Mouse (Mus musculus): Measurements from ENCODE around the gene Nhlh2. TPM values are rescaled to one million over a fixed set of nuclear protein-coding genes. Genes with fewer than 3 reads are reported as not detected.

Gene Nhlh2
- polyA plus RNA-seq, 1 experiment from 2014 or later = 15.0 TPM

DNA sequence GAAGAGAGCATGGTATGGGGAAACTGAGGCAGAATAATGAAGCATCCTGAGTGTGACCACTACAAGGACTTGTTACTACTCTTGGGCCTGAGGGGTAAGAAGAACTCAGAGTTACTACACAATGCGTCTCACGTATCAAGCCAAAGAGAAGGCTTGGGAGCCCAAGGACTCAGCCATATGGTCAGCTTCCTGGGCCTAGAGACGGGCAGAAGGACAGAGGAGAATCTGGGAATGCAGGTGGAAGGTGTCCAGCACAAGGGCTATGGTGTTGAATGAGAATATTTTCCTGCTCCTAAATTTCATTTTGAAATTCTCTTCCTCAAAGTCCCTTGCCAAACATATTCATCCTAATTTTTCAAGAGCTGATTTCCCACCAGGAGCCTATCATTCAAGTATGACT lies 12.0 kb upstream of the Nhlh2 start:
- Histone ChIP-seq H3K4me1 (no peaks in the 10 kb centered on the region), H3K27ac (no peak overlapping the region), H3K27me3 (no peaks in the 10 kb centered on the region), H3K4me2 (replicated peaks) (no peak overlapping the region), H3K4me3 (no peak overlapping the region), H3K9me3 (no peaks in the 10 kb centered on the region), H3K36me3 (no peaks in the 10 kb centered on the region), H3K9ac (no peak overlapping the region)
- WGBS = 81% methylated on average over 3 of the region's 3 CpGs
- no peak for ATAC-seq (ENCODE audit: insufficient number of reproducible peaks, insufficient read depth, low FRiP score, low TSS enrichment)

GRCm38 (mm10) chr3:102010681-102011317 lies 923 bp downstream of the Nhlh2 start:
- Histone ChIP-seq H3K4me1 (peaks cover 21% of the 10 kb centered on the region), H3K4me2 (replicated peaks) (peak overlapping the region; percentile 54; the same call in 1 of the 2 replicates), H3K9ac (peak overlapping the region; percentile 41; the same call in 1 of the 2 replicates), H3K27ac (no peak overlapping the region), H3K27me3 (peaks cover 56% of the 10 kb centered on the region), H3K36me3 (no peaks in the 10 kb centered on the region), H3K4me3 (peak overlapping the region; percentile 34), H3K9me3 (no peaks in the 10 kb centered on the region)
- ATAC-seq (ENCODE audit: insufficient number of reproducible peaks, insufficient read depth, low FRiP score, low TSS enrichment) = no peak
- 2% methylated on average over 24 of the region's 24 CpGs for WGBS

GRCm38 (mm10) chr3:102011318-102012075 lies 1.6 kb downstream of the Nhlh2 start:
- Histone ChIP-seq H3K4me2 (replicated peaks) (peak overlapping the region; percentile 54), H3K27ac (peak overlapping the region; percentile 46; the same call in 1 of the 2 replicates), H3K4me3 (peak overlapping the region; percentile 34), H3K36me3 (no peaks in the 10 kb centered on the region), H3K9me3 (no peaks in the 10 kb centered on the region), H3K27me3 (peaks cover 63% of the 10 kb centered on the region), H3K9ac (peak overlapping the region; percentile 41), H3K4me1 (peaks cover 21% of the 10 kb centered on the region)
- 1% methylated on average over 48 of the region's 48 CpGs for WGBS
- 0 out of 2 replicates have a peak, but pooled peaks have one; percentile 10 for ATAC-seq (ENCODE audit: insufficient number of reproducible peaks, insufficient read depth, low FRiP score, low TSS enrichment)

- H3K36me3 ChIP-seq = no peaks in the 10 kb centered on the region
- peak overlapping the region; percentile 54 for H3K4me2 ChIP-seq (replicated peaks)
- peaks cover 67% of the 10 kb centered on the region for H3K27me3 ChIP-seq
- peak overlapping the region; percentile 41 for H3K9ac ChIP-seq
- peaks cover 21% of the 10 kb centered on the region for H3K4me1 ChIP-seq
- H3K27ac ChIP-seq = 0 out of 2 replicates have a peak overlapping the region, but pooled peaks have one; percentile 50
- 3% methylated on average over 23 of the region's 23 CpGs for WGBS
- no peaks in the 10 kb centered on the region for H3K9me3 ChIP-seq
- peak overlapping the region; percentile 34 for H3K4me3 ChIP-seq
- ATAC-seq (ENCODE audit: insufficient number of reproducible peaks, insufficient read depth, low FRiP score, low TSS enrichment) = no peak
Observed at GRCm38 (mm10) chr3:102012076-102012610, 2.3 kb downstream of the Nhlh2 start.

DNA sequence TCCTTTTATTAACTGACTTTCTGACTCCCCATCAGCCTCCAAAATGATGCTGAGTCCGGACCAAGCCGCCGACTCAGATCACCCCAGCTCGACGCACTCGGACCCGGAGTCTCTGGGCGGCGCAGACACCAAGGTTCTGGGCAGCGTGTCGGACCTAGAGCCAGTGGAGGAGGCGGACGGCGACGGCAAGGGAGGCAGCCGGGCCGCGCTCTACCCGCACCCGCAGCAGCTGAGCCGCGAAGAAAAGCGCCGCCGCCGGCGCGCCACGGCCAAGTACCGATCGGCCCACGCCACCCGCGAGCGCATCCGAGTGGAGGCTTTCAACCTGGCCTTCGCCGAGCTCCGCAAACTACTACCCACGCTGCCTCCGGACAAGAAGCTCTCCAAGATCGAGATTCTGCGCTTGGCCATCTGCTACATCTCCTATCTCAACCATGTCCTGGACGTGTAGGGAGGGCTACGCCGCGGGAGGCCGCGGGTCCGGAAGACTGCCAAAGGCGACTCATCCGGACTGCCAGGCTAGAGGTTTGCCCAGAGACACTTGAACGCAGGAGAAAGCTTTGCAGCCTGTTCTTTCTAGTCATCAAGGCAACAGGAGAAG lies 2.8 kb downstream of the Nhlh2 start:
- Histone ChIP-seq H3K4me1 (peaks cover 21% of the 10 kb centered on the region), H3K4me2 (replicated peaks) (peak overlapping the region; percentile 54), H3K9me3 (no peaks in the 10 kb centered on the region), H3K27ac (0 out of 2 replicates have a peak overlapping the region, but pooled peaks have one; percentile 50), H3K36me3 (no peaks in the 10 kb centered on the region), H3K4me3 (peak overlapping the region; percentile 34), H3K9ac (peak overlapping the region; percentile 44; the same call in 1 of the 2 replicates), H3K27me3 (peaks cover 67% of the 10 kb centered on the region)
- ATAC-seq (ENCODE audit: insufficient number of reproducible peaks, insufficient read depth, low FRiP score, low TSS enrichment) = no peak
- under 1% methylated on average over 53 of the region's 53 CpGs for WGBS

DNA sequence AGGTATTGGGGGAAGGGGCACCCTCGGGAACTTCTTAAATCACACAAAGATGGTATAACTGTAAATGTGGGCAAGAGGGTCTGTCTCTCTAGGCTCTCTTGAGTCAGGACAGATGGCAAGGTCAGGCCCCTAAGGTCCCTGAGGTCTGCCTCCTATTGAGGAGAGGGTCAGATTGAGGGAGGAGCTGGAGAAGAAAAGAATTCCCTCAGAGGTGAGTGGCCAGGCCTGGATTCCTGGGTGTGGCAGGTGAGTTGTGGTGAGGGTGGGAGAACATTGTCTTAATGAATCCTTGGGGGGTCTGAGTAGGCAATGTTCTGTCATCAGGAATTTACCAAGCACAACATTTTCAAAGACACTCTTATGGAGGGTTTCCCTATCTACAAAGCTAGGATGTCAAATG lies 10.7 kb downstream of the Nhlh2 start:
- Histone ChIP-seq H3K9ac (no peak overlapping the region), H3K4me2 (replicated peaks) (no peak overlapping the region), H3K36me3 (no peaks in the 10 kb centered on the region), H3K27ac (no peak overlapping the region), H3K4me3 (no peak overlapping the region), H3K4me1 (peaks cover 6% of the 10 kb centered on the region; the same call in 1 of the 2 replicates), H3K27me3 (peaks cover 37% of the 10 kb centered on the region), H3K9me3 (no peaks in the 10 kb centered on the region)
- 51% methylated on average over 1 of the region's 1 CpGs for WGBS
- no peak for ATAC-seq (ENCODE audit: insufficient number of reproducible peaks, insufficient read depth, low FRiP score, low TSS enrichment)

DNA sequence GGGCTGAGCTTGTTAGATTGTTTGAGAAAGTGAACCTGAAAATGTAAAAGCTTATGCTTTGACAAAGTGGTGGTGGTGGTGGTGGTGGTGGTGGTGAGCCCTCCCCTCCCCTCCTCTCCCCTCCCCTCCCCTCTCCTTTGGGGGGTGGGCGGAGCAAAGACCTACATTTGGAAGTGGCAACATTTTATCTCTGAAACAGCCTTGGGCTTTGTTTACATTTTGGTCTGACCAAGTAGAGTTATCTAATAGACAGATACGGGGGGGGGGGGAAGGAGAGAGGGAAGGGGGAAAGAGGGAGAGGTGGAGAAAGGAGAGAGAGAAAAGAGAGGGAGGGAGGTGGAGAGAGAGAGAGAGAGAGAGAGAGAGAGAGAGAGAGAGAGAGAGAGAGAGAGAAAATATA lies 12.8 kb downstream of the Nhlh2 start:
- Histone ChIP-seq H3K36me3 (no peaks in the 10 kb centered on the region), H3K4me1 (peaks cover 6% of the 10 kb centered on the region; the same call in 1 of the 2 replicates), H3K4me3 (no peak overlapping the region), H3K27me3 (peaks cover 24% of the 10 kb centered on the region), H3K9ac (no peak overlapping the region), H3K4me2 (replicated peaks) (no peak overlapping the region; the same call in 1 of the 2 replicates), H3K9me3 (no peaks in the 10 kb centered on the region), H3K27ac (no peak overlapping the region)
- no peak for ATAC-seq (ENCODE audit: insufficient number of reproducible peaks, insufficient read depth, low FRiP score, low TSS enrichment)
- 10% methylated on average over 2 of the region's 2 CpGs for WGBS

DNA sequence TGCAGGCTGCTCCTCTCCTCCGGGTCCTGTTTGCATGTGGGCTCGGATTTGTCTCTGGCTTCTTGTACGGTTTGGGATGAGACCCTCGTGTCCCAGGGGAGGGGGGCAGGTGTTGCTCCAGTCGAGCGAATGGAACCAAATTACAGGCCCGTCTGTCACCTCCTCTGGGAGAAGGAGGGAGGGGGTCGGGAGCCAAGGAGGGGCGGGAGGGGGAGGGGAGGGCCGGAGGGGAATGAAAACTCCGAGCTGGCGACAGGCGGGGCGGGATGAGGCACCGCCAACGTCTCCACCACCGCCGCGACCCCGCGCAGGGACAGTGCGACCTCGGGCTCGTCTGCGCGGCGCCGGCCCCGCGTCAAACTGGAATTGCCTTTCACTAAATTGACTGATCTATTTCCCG lies 13.5 kb downstream of the Nhlh2 start:
- Histone ChIP-seq H3K36me3 (no peaks in the 10 kb centered on the region), H3K27ac (no peak overlapping the region), H3K27me3 (peaks cover 24% of the 10 kb centered on the region), H3K9ac (0 out of 2 replicates have a peak overlapping the region, but pooled peaks have one; percentile 20), H3K4me3 (peak overlapping the region; percentile 29), H3K4me1 (peaks cover 6% of the 10 kb centered on the region; the same call in 1 of the 2 replicates), H3K4me2 (replicated peaks) (peak overlapping the region; percentile 53), H3K9me3 (no peaks in the 10 kb centered on the region)
- WGBS = under 1% methylated on average over 28 of the region's 31 CpGs
- ATAC-seq (ENCODE audit: insufficient number of reproducible peaks, insufficient read depth, low FRiP score, low TSS enrichment) = 0 out of 2 replicates have a peak, but pooled peaks have one; percentile 48

DNA sequence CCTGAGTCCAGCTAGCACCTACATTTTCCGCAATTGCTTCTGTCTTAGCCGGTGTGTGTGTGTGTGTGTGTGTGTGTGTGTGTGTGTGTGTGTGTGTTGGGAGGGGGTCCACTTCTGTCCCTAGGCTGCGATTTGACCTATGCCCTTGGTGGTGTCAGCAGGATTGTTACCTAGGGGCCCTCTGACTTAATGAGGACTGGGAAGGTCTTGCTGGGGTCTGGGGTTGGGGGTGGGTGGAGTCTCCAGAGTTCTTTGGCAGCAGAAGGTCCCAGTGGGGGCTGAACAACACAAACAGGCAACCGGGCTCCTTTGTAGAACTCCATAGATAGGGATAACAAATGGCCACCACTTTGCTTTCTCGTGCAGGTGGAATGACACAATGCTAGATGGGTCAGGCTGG lies 14.0 kb downstream of the Nhlh2 start:
- Histone ChIP-seq H3K4me3 (peak overlapping the region; percentile 29), H3K27me3 (peaks cover 24% of the 10 kb centered on the region), H3K9me3 (no peaks in the 10 kb centered on the region), H3K4me1 (peaks cover 6% of the 10 kb centered on the region; the same call in 1 of the 2 replicates), H3K4me2 (replicated peaks) (peak overlapping the region; percentile 53), H3K9ac (no peak overlapping the region), H3K36me3 (no peaks in the 10 kb centered on the region), H3K27ac (no peak overlapping the region)
- 6% methylated on average over 4 of the region's 5 CpGs for WGBS
- ATAC-seq (ENCODE audit: insufficient number of reproducible peaks, insufficient read depth, low FRiP score, low TSS enrichment) = no peak

- Histone ChIP-seq H3K27me3 (peaks cover 24% of the 10 kb centered on the region), H3K4me2 (replicated peaks) (no peak overlapping the region), H3K4me3 (no peak overlapping the region), H3K36me3 (no peaks in the 10 kb centered on the region), H3K9ac (no peak overlapping the region), H3K27ac (no peak overlapping the region), H3K9me3 (no peaks in the 10 kb centered on the region), H3K4me1 (peaks cover 6% of the 10 kb centered on the region; the same call in 1 of the 2 replicates)
- no peak for ATAC-seq (ENCODE audit: insufficient number of reproducible peaks, insufficient read depth, low FRiP score, low TSS enrichment)
- 50% methylated on average over 9 of the region's 9 CpGs for WGBS
Observed at GRCm38 (mm10) chr3:102024981-102025451, 15.1 kb downstream of the Nhlh2 start.

DNA sequence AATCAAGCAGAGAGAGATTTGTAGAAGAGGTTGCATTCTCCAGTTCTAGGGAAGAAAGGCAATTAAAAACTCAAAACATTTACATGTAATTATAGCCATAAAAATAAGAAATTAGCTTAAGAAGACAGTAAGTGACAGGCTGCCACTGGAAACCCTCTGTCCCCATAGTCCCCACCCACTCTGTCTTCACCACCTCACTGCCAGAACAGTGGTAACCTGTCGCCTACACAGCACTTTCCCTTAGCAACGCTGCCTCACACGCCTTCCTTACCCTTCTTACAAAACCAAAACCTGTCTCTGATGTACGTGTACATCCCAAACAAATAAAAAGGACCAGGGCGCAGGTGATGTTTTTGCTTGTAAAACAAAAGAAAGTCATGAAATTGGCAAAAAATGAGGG lies 15.8 kb downstream of the Nhlh2 start:
- no peaks in the 10 kb centered on the region for H3K36me3 ChIP-seq
- H3K27ac ChIP-seq = no peak overlapping the region
- H3K4me1 ChIP-seq = peaks cover 6% of the 10 kb centered on the region; the same call in 1 of the 2 replicates
- no peak overlapping the region for H3K4me3 ChIP-seq
- no peak overlapping the region for H3K4me2 ChIP-seq (replicated peaks)
- peaks cover 21% of the 10 kb centered on the region for H3K27me3 ChIP-seq
- H3K9ac ChIP-seq = no peak overlapping the region
- H3K9me3 ChIP-seq = no peaks in the 10 kb centered on the region
- no peak for ATAC-seq (ENCODE audit: insufficient number of reproducible peaks, insufficient read depth, low FRiP score, low TSS enrichment)
- WGBS = 71% methylated on average over 5 of the region's 5 CpGs
